Mouse (Mus musculus) intestine, postnatal 0 days (tissue): Measurements from ENCODE around the gene Palm. TPM values are rescaled to one million over a fixed set of nuclear protein-coding genes. Genes with fewer than 3 reads are reported as not detected.

Experiments used
- ATAC-seq: fragments of 200-750 bp; cut with Nextera tagmentation; 2 replicates; pipeline ENCODE4 v1.8.0; 2017; ENCODE audit warnings: mild to moderate bottlenecking, moderate TSS enrichment, moderate library complexity
- H3K27ac ChIP-seq: fragments of 300-500 bp; sonication (generic); 2 replicates; pipeline ENCODE4 v1.5.1; 2014; ENCODE audit warnings: mild to moderate bottlenecking, low read depth, low read length, moderate library complexity
- H3K27me3 ChIP-seq: fragments of 300-500 bp; sonication (generic); replicated peaks from 2 replicates; pipeline ENCODE4 v1.6.1; 2014; ENCODE audit warnings: low read length, mixed read lengths; ENCODE audit not compliant: control insufficient read depth, insufficient read depth
- H3K36me3 ChIP-seq: fragments of 300-500 bp; sonication (generic); 2 replicates; pipeline ENCODE4 v1.6.1; 2014; ENCODE audit warnings: mild to moderate bottlenecking, moderate library complexity; ENCODE audit not compliant: control insufficient read depth, insufficient read depth
- H3K4me1 ChIP-seq: fragments of 300-500 bp; sonication (generic); replicated peaks from 2 replicates; pipeline ENCODE4 v1.6.1; 2014; ENCODE audit warnings: antibody characterized with exemption, low read length, mixed read lengths; ENCODE audit not compliant: control insufficient read depth, insufficient read depth
- H3K4me2 ChIP-seq: fragments of 300-500 bp; sonication (generic); replicated peaks from 2 replicates; pipeline ENCODE4 v1.6.1; 2014; ENCODE audit warnings: low read depth, mild to moderate bottlenecking, moderate library complexity
- H3K4me3 ChIP-seq: fragments of 300-500 bp; sonication (generic); 2 replicates; pipeline ENCODE4 v1.5.1; 2014; ENCODE audit warnings: low read depth, low read length
- H3K9ac ChIP-seq: fragments of 300-500 bp; sonication (generic); 2 replicates; pipeline ENCODE4 v1.6.1; 2014; ENCODE audit warnings: mild to moderate bottlenecking, low read depth, low read length
- H3K9me3 ChIP-seq: fragments of 300-500 bp; sonication (generic); 2 replicates; pipeline ENCODE4 v1.6.1; 2016; ENCODE audit warnings: mixed run types; ENCODE audit not compliant: control insufficient read depth
- CTCF ChIP-seq: sonication (generic); IDR thresholded peaks from 2 replicates; pipeline ENCODE4 v1.5.1; 2016; ENCODE audit warnings: low read depth, mild to moderate bottlenecking, control low read depth, antibody characterized with exemption, moderate library complexity
- WGBS: fragments of 180-500 bp; shearing (Covaris S2); extraction: QIAGEN DNeasy Blood & Tissue Kit; methylation state at CpG from one replicate; pipeline ENCODE4 v1.1.7; 2014; 5-methylcytosine and 5-hydroxymethylcytosine counted together
- polyA plus RNA-seq: library from polyadenylated mRNA; unstranded; fragments of >200 nt; fragmentation: Nextera tagmentation; extraction: Ambion mirVana; gene quantifications from 2 replicates; pipeline ENCODE4 v1.2.1, GENCODE M21; 2015

The Palm gene
- polyA plus RNA-seq, 1 experiment from 2014 or later = 19.9 TPM

- H3K4me2 ChIP-seq = no peak overlapping the region
- WGBS = 77% methylated on average over 5 of the region's 5 CpGs
- no peaks in the 10 kb centered on the region; the same call in 1 of the 2 replicates for H3K4me1 ChIP-seq
- ATAC-seq = no peak
- H3K27me3 ChIP-seq = no peaks in the 10 kb centered on the region
- H3K27ac ChIP-seq = no peak overlapping the region
- no peak overlapping the region for H3K4me3 ChIP-seq
- no peak for TF ChIP-seq CTCF
- H3K9ac ChIP-seq = no peak overlapping the region
- H3K9me3 ChIP-seq = no peaks in the 10 kb centered on the region
- H3K36me3 ChIP-seq = no peaks in the 10 kb centered on the region
Observed at GRCm38 (mm10) chr10:79792339-79793040, 882 bp upstream of the Palm start.

GRCm38 (mm10) chr10:79793738-79794490 lies 542 bp downstream of the Palm start:
- Histone ChIP-seq H3K4me3 (peak overlapping the region; percentile 75), H3K9me3 (no peaks in the 10 kb centered on the region), H3K27me3 (no peaks in the 10 kb centered on the region), H3K9ac (peak overlapping the region; percentile 66), H3K27ac (no peak overlapping the region; the same call in 1 of the 2 replicates), H3K4me1 (no peaks in the 10 kb centered on the region; the same call in 1 of the 2 replicates), H3K36me3 (no peaks in the 10 kb centered on the region), H3K4me2 (peak overlapping the region; percentile 88)
- ATAC-seq = peak; percentile 17; the same call in 1 of the 2 replicates
- 9% methylated on average over 37 of the region's 38 CpGs for WGBS
- no peak for TF ChIP-seq CTCF

DNA sequence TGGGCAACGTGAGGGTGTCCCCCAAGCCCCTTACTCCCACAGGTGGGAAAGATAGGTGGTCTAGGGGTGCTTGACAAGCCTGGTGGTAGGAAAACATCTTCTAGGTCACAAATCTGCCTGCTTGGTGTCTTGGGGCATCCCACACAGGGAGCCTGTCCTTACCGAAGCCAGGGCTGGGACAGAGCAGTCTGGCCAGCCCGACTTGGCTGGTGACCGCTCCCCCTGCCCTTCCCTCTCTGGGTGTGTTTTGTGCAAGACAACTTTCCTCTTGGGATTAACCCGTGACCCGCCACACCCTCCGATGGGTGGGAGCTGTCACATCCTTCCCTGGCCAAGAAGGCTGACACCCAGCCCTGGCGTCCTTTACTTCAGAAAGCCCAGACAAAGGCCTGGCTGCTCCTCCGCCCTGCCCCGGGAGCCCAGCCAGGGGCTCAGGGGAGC lies 1.1 kb downstream of the Palm start:
- Histone ChIP-seq H3K4me2 (peak overlapping the region; percentile 88), H3K4me3 (peak overlapping the region; percentile 75), H3K36me3 (no peaks in the 10 kb centered on the region), H3K4me1 (no peaks in the 10 kb centered on the region; the same call in 1 of the 2 replicates), H3K9ac (peak overlapping the region; percentile 66), H3K27ac (no peak overlapping the region; the same call in 1 of the 2 replicates), H3K9me3 (no peaks in the 10 kb centered on the region), H3K27me3 (no peaks in the 10 kb centered on the region)
- WGBS = 14% methylated on average over 10 of the region's 10 CpGs
- peak; percentile 14; the same call in 1 of the 2 replicates for ATAC-seq
- no peak for TF ChIP-seq CTCF

GRCm38 (mm10) chr10:79795905-79796304 lies 2.5 kb downstream of the Palm start:
- no peak for ATAC-seq
- 95% methylated on average over 3 of the region's 3 CpGs for WGBS
- Histone ChIP-seq H3K4me3 (no peak overlapping the region), H3K9me3 (no peaks in the 10 kb centered on the region), H3K36me3 (no peaks in the 10 kb centered on the region), H3K27ac (no peak overlapping the region), H3K4me1 (no peaks in the 10 kb centered on the region; the same call in 1 of the 2 replicates), H3K27me3 (no peaks in the 10 kb centered on the region), H3K9ac (no peak overlapping the region), H3K4me2 (no peak overlapping the region)
- TF ChIP-seq CTCF = no peak; the same call in 1 of the 2 replicates

DNA sequence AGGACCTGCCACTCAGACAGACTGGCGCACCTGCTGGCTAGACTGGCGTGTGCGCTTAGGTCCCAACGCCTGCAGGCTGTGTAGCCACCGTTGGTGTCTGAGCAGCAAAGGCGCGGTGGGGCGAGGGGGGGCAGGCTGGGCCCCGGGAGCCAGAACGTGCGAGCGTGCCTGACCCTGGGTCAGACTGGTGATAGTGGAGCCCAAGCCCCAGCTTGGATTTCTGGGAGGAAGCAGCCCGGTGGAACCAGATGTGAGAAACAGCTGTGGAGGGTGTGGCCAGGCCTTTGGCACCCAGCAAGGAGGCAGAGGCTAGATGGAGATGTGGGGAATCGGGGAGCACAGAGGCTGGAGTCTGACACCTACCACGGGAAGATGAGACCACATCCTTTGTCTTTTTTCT lies 4.0 kb downstream of the Palm start:
- H3K4me1 ChIP-seq = no peaks in the 10 kb centered on the region; the same call in 1 of the 2 replicates
- H3K9me3 ChIP-seq = no peaks in the 10 kb centered on the region
- H3K36me3 ChIP-seq = no peaks in the 10 kb centered on the region
- H3K4me3 ChIP-seq = no peak overlapping the region
- WGBS = 35% methylated on average over 15 of the region's 15 CpGs
- ATAC-seq = no peak
- H3K27me3 ChIP-seq = no peaks in the 10 kb centered on the region
- no peak overlapping the region for H3K4me2 ChIP-seq
- H3K9ac ChIP-seq = no peak overlapping the region
- no peak overlapping the region for H3K27ac ChIP-seq
- TF ChIP-seq CTCF = no peak

DNA sequence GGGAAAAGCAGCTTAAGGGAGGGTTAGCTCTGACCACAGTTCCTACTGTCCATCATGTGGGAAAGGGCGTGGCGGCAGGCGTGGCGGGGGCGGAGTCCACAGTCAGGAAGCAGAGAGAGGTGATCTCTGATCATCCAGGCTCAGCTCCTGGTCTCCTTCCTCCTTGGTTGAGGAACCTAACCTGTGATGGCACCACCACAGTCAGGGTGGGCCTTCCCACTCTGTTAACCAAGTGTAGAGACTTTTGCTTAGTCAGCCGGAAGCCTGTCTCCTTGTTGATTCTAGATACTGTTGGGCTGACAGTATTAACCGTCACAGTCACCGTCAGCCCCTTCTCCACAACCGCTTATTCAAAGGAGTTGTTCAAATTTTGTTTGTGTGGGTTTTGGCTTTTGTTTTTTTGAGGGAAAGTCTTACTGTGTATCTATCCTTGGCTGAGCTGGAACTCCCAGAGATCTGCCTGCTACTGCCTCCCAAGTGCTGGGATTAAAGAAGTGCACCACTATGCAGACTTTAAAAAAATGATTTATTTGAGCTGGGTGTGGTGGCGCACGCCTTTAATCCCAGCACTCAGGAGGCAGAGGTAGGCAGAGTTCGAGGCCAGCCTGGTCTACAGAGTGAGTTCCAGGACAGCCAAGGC lies 5.0 kb downstream of the Palm start:
- 0 out of 2 replicates have a peak, but pooled peaks have one; percentile 32 for ATAC-seq
- no peaks in the 10 kb centered on the region for H3K9me3 ChIP-seq
- no peaks in the 10 kb centered on the region for H3K36me3 ChIP-seq
- WGBS = 84% methylated on average over 12 of the region's 12 CpGs
- no peak overlapping the region for H3K27ac ChIP-seq
- H3K4me3 ChIP-seq = no peak overlapping the region
- H3K4me1 ChIP-seq = no peaks in the 10 kb centered on the region; the same call in 1 of the 2 replicates
- no peaks in the 10 kb centered on the region for H3K27me3 ChIP-seq
- H3K9ac ChIP-seq = no peak overlapping the region
- no peak overlapping the region for H3K4me2 ChIP-seq
- TF ChIP-seq CTCF = no peak
